Mouse (Mus musculus) right cerebral cortex, postnatal 25 days (tissue): Measurements from ENCODE around the gene Hes3.
A peak's percentile ranks its signal among the peaks of the same experiment; 100 is the strongest.

Source experiments
- DNase-seq: peaks from one replicate; pipeline ENCODE4 v3.0.0; 2022

Gene Hes3

DNA sequence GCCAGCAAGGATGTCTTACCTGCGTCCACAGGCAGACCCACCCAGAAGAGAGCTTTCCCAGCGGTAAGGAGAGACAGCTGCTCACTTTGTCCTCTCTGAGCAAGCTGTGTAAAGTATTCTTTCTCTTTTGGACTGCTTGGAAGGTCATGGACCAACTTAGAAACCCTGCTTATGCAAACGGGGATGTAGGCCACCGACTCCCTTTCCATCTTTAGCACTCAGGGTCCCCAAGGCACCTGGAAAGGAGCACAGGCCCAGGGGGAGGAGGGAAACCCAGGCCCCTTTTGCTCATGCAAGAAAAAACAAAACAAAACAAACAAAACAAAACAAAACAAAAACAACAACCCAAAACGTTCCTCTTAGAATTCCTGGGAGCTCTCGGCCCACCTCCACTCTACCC, at the start of gene Hes3:
Gene Hes3 (minus strand): TSS at position 101 of the 400 bp plus-strand sequence.
- no peak for DNase-seq

DNA sequence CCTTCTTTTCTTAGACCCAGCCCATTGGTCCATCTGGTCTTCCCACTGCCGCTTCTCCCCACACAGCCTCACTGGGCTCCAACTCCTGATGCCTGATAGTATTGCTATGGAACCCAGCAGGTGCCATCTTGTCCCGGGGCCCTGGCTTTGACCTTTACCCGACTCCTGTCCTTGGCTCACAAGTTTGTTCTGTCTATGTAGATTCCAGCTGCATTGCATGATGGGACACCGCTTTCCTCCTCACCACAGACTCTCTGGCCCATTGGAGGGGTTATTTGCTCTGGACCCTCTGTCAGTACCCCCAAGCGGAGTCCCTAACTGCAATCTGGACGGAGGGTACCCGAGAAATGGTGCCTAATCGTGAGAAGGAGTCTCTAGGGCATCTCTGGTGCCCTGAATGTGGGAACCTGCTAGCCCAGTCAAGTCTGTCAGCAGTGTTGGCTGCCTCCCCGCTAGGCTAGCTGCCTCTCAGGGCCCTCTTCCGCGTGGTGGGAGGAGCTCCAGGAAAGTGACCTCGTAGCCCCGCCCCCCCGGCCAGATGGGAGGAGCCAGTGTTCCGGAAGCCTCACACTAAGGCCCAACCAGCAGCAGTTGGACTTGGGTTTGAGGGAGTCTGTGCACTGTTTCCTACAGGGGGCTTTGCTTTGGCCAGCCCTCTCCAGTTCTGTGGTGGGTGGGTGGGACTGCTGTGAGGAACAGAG, 49.3 kb upstream of the Hes3 start:
- no peak for DNase-seq

DNA sequence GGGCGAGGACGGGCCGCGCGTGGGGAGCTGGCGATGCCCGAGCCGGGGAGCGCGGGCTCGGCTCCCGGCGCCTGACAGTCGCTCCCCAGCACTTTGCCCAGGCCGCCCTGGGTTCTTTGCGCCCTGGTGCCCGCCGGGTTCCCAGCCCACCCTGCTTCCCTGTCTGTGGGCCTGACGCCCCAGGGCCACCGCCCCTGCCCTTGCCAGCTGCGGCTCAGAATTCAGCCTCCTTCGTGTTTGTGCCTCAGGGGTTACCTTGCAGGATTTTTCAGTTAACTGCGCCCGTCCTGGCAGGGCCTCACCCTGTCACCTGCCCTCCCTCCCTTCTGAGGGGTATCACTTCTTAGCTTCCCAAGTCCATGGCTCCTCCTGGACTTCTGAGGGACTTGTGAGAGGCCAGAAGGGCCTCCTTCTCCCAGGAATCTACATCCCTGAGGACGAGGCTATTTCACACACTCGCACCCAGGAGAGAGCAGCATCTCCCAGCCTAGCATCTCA, 47.9 kb upstream of the Hes3 start:
- peak; percentile 45 for DNase-seq

DNA sequence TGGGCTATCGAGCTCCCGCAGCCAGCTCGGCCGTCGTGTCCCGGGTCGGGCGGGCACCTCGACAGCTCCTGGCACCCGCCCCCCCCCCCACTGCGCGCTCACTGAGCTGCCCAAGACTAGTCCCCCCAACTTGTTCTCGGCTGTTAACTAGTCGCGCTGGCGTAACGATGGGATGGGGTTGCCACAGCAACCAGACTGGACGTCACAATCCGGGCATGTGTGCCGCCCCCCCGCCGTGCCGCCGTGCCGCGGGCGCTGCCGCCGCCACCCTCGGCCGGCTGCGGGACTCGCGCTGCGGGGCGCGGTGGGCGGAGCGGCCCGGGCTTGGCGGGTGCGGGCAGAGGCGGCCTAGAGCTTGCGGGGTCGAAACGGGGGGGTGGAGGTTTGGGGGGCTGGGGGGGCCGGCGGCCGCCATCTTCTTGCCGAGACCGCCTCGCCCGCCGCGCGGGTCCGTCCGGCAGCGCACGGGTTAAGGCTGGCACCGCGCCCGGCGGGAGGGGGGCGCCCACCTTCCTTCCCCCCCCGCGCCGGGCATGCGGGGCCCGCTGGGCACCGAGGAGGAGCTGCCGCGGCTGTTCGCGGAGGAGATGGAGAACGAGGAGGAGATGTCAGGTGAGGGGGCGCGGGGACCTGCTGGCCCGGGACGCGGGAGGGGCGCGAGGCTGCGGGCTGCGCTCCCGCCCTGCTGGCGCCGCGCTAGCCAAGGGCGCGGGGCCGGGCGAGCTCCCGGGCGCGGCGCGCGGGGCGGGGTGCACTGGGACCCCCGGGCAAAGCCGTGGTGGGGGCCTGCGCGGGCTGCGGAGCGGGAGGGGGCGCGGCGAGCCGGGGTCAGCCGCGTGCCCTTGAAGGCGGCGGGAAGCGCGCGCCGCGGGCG, 47.2 kb upstream of the Hes3 start, which contains the start of gene Chd5:
Gene Chd5 (plus strand): TSS at position 233 of the 874 bp plus-strand sequence.
- peak; percentile 77 for DNase-seq

DNA sequence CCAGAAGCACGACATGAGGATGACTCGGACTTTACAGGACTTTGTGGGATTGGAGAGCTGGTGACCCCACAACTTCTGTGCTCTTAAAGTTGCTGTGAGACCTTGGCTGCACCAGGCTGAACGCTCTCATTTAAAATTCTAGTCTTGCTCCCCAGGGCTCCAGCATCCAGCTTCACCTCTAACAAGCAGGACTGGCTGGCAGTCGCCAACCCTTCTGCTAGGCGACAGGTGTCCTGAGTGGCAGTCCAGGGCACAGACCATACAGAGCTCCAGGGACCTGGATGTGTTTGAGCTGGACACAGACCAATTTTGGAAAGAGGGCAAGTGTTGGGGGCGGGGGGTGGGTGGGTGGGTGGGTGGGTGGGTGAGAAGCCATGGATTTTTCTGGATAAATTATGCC, 46.3 kb upstream of the Hes3 start:
- DNase-seq, result no peak

DNA sequence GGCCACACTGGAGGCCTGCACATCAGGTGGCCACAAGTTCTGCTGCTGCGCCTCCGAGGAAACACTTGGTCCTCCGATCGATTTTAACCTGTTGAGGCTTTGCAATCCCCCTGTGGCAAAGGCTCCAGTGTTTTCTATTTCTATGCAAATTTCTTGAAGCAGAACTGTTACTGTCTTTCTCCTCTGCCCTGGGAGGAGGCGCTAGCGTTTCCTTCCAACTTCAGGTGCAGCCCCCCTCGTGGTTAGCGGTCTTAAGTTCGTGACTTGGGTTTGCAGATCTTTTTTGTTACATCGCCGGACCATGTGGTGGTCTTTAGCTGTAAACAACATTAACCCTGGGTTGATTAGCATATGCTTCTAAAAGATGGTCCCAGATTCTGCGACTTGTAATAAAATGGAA, 42.1 kb upstream of the Hes3 start:
- DNase-seq, result no peak

DNA sequence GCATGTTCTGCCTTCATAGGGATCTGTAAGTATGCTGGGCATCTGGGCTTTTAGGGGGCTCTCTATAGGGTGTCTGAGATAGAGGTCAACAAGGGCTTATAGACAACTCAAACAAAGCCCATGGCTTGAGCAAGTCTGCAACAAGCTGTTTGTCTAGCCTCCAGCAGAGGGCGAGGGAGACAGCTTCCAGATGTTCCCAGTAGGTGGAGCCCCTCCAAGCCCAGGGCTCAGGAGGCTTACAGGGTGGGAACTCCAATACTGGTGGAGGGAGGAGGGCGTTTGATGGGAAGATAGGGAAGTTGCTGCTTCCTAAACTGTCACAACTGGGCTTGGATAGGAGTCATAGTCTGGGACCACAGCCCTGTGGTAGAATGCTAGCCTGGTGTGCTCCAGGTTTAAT, 41.5 kb upstream of the Hes3 start:
- peak; percentile 67 for DNase-seq

DNA sequence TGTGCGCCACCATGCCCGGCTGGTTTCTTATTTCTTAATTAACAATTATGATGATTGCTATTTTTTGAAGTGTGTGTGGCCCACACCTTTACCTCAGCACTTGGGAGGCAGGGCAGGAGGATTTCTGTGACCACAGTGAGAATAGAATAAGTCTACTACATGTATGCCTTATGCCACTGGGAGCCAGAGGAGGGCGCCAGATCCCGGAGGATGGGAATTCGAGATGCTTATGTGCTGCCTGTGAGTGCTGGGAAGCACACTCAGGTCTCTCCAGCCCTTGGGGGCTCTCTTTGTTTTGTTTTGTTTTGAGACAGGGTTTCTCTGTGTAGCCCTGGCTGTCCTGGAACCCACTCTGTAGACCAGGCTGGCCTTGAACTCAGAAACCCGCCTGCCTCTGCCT, 37.2 kb upstream of the Hes3 start:
- no peak for DNase-seq

DNA sequence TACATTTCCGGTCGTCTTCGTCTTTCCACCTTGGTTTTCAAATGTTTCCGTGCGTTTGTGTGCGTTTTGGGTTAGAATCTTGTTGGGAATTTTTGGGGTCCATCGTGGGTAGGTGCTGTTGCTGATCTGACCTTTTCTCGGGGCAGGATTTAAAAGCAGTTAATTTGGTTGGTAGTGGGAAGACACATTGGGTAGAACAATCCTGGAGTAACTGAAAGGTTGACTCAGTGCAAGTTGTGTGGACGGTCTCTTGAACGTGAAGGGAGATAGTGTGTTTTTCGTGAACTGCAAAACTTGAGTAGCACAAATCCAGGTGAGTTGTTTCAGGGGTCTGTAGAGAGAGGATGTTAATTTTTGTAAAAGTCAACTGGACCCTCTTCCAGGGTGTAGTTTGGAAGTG, 35.1 kb upstream of the Hes3 start:
- no peak for DNase-seq

DNA sequence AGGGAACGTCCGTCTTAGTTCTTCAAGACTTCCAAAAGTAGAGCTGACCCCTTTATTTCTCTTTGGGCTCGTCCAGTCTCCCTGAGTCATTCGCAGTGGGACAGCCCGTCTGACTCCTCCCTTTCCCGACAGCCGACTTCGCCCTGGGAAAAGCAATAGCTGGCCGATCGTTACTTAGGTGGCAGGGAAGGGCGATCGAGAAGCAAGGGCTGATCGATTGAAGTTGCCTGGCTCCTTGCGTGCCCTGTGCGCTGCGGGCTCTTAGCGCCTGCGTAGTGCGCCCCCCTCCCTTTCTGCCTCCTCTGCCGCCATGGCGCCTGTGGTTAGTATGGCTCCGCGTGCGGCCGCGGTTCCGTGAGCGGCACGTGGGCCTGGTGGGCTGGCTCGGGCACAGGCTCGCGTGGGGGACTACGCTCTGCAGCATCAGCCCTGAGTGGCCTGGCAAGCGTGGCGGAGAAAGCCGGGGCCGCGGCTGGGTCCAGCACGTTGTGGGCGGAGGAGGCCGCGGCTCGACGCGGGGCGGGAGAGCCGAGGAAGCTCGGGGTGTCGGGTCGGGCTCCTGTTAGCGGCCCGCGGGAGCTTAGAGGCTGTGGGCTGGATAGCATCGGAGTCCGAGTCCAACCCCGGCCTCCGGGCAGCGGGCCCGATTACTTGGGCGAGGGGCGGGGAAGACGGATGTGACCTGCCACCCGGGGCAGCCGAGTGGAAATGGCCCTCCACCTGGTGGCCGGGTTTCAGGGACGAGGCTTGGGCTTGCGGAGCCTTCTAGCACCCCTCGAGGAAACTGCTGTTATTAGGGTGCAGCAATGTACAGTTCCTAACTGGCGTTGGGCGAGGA, 34.3 kb upstream of the Hes3 start, which contains the start of gene Rpl22:
Gene Rpl22 (plus strand): TSS at position 169 of the 838 bp plus-strand sequence.
- DNase-seq, result peak; percentile 95

DNA sequence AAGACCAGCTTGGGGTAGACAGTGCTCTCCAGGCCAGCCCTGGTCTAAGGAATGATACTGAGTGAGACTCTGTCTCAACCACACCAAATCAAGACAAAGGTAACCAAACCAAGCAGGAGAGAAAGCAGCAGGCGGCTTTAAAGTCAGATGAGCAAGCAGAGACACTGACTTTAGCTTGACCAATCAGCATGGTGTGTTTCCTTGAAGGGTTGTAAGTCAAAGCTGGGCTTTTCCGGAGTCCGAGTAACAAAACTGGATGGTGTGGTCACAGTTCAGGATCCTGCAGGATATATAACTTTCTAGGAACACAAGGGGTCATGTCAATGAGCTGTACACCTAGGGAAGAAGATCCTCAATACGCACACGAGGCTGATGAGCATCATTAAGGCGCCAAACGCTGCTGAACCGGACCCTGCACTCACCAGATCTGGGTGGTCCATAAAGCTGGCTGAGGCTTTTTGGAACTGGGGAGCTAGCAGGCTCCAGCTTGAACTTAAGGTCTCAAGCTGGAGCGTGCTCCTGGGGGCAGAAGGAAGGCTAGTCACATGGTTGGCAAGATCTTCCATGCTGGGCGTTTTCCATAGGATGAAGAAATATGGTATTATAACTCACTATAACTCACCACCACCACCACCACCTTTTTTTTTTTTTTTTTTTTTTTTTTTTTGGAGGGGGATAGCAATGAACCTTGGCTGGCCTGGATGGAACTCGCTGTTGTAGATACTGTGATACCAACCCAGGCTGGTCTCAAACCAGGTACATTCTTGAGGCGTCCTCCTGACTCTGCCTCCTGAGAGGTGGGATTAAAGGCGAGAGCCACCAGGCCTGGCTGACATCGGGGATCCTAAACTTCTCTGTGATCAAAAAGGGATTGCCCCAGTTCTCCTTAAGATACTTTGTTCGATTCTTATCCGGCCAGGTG, 33.4 kb upstream of the Hes3 start:
- no peak for DNase-seq

DNA sequence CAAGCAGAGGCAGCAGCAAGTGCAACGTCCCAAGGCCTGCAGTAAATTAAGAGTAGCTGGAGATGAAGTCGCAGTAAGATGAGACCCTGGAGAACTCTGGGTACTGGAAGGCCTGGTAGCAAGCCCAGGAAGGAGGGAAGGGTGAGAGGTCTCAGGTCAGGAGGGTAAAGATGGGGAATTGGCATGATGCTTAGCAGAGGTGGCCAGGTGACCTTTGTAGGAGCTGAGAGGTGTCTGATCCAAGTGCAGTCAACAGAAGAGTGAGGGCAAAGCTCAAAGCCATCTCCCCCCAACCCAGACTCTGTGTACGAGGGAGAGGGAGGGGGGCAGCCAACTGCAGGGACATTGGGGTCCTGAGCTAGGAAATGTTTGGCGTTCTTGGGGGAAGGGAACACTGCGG, 30.0 kb upstream of the Hes3 start:
- no peak for DNase-seq

DNA sequence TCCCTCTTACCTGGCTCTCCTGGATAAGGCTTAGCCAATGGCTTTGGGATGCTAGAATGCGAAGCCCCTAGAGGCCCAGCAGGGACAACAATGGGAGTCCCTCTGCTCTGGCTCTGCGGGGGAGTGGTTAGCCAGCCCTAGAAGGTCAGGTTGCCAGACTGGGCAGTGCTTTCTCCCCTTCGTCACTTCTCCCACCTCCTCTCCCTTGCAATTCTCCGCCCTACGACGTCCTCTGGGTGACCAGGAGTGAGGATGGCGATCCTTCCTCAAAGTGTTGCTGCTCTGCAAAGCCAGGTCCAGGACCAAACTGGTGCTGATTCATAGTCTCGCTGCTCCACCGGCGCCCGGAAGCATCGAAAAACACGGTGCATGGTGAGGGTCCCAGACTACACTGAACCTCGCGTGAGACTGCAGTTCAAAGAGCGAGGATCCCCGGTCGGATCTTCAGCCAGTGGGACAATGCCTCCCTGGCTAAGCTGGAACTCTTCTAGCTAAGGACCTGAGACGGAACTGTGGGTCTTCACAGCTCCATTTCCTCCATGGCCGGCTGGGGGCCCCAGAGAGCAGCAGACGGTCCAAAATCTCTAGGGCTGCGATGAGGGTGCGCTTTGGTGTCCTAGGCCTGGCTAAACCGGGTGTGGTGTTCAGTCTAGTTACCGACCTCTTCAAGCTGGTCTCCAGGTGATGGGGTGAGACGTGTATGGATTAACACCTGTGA, 27.2 kb upstream of the Hes3 start, which contains the start of gene Rnf207:
Gene Rnf207 (minus strand): TSS at position 477 of the 718 bp plus-strand sequence.
- DNase-seq, result peak; percentile 46

DNA sequence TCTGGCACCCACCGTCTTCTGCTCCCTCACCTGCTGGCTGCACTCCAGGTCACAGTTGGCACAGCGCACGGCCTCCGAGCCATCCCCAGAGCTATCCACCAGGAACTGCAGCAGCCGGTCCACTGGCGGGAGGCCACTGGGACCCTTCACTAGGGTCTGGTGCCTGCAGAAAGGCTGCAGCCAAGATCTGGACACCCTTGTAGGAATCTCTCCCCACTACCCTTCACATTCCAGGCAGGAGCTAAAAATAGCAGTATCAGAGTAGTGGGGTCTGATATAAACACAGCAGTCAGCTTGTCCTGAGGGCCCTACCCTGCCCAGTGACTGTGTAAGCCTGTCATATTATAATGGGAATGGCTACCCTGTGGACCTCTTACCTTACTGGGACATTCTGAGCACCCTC, 26.2 kb upstream of the Hes3 start:
- DNase-seq, result no peak

DNA sequence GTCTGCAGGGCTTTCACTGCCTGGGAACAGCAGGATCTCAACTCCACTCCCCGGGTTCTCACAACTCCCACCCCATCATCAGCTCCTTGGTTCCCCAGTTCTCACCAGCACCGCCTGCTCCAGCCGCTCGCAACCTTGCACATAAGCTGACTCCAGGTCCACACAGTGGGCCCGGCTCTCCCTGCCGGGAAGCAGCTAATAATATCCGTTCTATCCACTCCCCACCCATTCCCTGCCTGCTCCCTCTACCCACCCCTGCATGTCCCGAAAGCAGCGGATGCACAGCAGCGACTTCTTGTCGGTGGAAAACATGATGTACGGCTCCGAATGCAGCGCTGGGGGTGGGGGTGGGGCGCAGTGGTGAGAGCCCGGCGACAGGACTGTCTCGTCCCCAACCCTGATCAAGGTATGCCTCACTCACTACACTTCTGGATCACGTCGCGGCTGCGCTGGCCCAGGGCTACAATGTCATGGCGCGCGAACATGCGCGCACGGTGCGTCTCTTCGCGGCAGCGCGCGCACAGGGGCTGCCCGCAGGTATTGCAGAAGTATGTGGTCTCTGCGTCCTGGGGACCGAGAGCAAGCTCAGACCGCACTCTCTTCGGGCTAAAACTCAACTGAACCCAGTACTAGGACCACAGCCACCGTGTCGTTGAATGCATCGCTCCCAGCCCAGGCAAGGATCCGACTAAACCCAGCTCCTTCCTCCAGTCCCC, 24.2 kb upstream of the Hes3 start:
- DNase-seq, result peak; percentile 40

DNA sequence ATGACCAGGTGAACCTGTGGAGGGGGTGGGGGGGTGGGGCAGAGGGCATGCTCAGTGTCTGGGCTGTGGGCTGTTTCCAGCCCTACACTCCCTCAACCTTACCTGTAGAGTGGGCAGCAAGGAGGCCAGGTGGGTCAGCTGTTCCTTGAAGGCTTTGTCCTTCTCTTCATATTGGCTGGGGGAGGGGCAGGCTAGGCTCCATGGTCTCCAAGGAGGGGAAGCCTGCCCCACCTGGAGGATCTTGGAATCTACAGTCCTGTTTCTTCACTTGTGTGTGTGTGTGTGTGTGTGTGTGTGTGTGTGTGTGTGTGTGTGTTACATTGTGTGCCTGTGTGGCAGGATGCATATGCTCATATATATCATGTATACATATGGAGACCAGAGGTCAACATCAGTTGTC, 22.5 kb upstream of the Hes3 start:
- DNase-seq, result no peak

DNA sequence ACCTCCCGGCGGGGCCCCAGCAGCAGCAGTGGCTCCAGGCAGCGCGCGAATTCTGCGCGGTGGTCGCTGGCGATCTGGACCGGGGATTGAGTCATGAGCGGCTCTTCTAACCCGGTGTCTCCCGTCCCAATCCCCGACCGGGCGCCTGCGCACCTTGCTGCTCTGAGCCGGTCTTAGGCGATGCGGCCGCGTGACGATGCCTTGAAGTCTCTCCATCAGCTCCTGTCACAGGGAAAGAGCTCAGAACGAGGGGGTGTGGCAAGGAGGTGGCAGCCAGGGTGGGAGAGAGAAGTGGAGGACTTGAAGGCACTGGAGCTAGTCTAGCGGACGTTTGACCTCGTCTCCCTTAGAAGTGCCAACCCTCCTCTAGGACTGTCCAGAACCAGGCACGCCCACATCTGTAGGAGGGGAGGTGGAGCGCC, 21.8 kb upstream of the Hes3 start:
- peak; percentile 42 for DNase-seq

DNA sequence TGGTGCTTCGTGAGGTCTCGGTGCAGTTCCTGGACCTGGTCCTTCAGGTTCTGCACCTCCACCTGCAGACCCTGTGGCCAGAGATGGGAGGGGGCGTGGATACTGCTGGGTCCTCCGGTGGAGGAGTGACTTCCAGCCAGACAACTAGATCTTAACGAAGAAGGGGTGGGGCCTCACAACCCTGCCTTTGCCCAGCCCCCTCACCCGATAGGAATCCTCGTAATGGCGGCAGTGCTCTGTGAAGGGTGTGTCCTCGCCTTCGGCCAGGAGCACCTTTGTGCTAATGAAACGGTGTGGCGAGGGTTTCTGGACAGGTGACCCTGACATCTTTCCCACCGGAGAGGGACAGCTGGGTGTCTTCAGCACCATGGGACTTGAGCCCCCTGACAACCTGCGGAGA, 20.7 kb upstream of the Hes3 start:
- no peak for DNase-seq

DNA sequence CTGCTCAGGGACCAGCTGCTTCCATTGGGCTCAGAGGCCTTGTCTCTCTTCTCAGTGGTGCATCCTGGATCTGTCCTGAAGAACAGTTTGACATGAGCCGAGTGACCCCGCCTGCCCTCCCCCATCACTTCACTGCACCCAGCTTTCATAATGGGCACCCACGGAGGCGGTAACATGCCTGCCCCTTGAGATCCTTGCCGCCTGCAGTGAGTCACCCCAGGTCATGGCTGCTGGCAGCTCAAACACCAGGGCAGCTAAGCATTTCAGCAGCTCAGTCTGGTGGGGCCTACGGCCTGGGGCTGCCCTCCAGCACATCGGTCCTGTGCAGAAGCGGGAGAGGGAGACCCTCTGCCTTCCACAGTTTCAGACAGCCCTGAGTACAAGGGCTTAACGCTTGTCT, 16.1 kb upstream of the Hes3 start:
- no peak for DNase-seq

DNA sequence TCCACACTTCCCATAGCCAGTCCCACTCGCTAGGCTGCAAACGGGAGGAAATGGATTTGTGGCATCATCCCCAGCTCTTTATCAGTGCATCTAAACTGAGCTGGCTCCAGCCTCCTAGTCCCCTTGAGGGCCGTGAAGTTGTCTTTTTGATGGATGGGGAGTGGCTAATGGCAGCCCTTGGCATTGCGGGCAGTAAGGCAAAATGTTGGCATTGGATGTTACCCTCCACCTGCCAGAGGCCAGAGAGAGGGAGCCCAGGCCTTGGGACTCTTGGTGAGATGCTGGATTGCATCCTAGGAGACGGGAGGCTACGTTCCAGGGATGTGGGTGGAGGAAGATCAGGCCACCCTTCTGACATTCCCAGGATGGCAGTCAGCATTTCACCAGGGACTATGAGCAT, 14.5 kb upstream of the Hes3 start:
- no peak for DNase-seq
